Mouse (Mus musculus) common myeloid progenitor, adult 5-6 weeks (primary cell): ENCODE results near the gene Bcl7a. TPM values are rescaled to one million over a fixed set of nuclear protein-coding genes. Genes with fewer than 3 reads are reported as not detected.

ENCODE experiments used
- ATAC-seq: replicated peaks from 2 replicates; pipeline ENCODE4 v1.8.0; 2016; ENCODE audit warnings: low read depth, mild to moderate bottlenecking, moderate TSS enrichment, inconsistent platforms; ENCODE audit not compliant: poor library complexity, severe bottlenecking
- total RNA-seq: library from RNA; stranded (forward); fragments of 200-1000, 187-1606 nt; gene quantifications from 2 replicates; pipeline ENCODE4 v1.2.3, GENCODE M21; 2017

The Bcl7a gene
- total RNA-seq, 1 experiment from 2014 or later = 18.9 TPM

DNA sequence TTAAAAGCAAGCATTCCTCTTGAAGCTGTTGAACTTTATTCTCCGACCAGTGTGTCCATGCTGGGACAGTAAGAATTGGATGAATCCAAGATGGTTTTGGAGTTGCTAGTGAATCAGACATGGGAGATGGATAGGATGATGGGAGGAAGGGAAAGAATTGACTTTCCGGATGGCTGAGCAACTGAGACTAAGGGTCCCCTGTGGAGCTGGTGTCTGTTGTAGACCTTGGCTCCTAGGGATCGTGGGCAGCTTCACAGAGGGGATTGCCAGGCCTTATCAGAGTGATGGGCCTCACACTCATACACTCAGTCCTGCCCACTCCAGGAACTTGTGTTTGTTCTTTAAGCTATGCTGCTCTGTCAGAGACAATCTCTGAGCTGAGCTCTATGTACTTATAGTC is 64.5 kb downstream of the Bcl7a start:
- no peak for ATAC-seq

DNA sequence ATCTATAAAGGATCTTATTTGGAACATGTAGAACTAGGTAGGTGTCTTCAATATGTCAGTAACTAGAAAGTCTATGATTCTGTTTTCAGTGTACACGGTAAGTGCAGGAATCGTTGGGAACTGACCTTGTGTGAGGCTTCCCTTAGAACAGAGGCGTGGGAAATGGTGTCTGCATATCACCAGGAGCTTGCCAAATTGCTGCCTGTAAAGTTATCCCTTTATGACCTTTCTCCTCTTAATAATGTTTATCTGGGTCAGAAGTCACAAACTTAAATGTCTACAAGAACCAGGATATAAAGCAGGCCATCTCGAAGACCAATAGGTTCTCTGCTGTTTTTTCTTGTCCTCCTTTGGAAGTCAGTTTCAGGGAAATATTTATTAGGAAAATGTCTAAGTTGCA is 68.6 kb downstream of the Bcl7a start:
- no peak for ATAC-seq

DNA sequence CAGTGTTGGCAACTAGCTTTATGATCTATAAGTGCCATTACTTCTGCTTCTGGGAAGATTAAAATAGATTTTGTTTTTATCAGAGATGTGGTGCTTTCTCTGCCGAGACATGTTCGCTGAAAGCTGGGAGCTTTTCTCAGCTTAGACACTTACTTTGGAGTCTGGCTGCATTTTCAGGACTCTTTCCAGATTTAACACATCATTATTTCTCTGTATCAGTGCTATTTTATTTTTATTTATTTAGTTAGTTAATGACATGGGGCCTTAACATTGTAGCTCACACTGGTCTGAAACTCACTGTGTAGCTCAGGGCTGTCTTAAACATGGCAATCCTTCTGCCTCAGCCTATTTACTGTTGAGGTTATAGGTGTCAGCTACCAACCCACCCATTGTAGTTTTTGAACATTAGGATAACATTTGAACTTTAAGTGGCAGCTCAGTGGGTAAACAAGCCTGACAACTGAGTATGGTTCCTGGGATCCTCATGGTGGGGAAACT is 70.3 kb downstream of the Bcl7a start:
- no peak for ATAC-seq

DNA sequence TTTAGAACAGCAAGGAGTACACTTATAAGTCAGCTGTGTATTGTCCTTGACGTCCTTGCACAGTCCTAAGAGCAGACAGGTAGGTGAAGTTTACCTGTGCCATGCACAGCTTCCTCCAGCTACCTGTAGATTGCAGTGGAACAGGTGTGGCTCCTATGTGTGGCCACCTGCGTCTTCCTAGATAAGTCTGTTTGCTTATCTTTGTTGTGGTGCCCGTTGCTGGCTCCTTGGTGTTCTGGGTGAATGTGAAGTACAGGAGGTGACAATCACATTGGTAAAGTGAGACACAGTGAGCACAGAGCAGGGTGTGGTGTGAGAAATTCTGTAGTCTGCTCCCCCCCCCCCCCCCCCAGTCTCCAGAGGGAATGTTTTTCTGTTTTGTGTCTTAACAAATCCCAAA is 72.5 kb downstream of the Bcl7a start:
- no peak for ATAC-seq

DNA sequence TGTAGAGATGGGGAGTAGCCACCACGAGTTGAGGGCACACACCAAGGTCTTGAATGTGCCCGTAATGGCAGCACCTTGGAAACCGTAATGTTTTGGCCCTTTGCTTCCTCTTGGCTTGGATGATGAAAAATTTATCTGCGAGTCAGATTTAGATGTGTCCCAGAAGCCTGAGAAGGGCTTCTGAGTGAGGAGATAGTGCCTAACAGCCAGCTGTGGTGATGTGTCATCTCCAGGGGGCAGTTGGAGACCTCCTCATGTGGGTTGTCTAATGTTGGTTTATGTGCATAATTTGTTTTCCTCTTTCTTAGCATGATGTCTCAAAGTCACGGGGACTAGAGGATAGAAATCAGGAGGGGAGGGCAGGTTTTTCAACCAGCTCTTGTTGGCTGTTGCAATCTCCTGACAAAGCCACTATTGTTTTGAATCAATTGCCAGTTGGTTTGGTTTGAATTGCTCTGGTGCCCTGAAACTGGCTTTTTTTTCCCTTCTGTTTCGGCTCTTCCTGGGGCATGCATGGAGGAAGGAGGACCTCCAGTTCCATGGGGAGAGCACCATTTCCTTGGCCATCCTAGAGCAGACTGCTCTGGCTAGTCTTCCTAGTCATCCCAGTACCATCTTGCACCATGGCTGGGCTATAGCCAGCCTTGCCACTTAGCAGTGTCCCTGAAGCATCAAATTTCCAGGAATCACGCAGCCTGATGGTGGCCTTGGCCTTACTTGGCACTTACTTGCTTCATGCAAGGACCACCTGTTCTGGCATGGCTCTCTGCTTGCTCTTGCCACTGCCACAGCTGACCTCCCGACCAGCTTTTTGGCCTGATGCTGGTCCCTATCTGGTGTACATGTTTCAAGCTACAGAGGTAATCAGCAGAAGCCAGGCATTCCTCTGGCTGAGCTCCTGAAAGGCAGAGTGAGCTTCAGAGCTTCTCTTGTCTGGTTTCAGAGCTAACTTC is 73.2 kb downstream of the Bcl7a start:
- ATAC-seq = no peak

DNA sequence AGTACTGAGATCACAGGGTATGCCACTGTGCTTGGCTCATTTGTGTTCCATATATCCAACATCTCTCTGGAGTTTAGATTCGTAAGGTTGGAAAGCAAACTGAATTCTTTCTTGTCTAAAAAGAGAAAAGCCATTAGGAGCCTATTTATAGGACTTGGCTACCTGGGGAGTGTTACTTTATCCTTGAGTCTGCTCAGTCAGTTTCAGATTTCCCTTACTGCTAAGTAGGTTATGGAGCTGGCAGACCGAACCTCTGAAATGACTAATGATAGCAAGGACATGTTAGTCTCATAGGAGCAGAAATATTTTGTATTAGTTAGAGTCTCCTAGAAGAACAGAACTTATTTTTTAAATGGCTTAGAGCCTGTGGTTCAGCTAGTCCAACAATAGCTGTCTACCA is 80.3 kb downstream of the Bcl7a start:
- no peak for ATAC-seq

Other genes with a start within 250 kb of the Bcl7a start
- gene Rhof, start 211.1 kb upstream of the Bcl7a start, total RNA-seq = 3.4 TPM in 2 replicates
- 6.3 and 7.7 TPM in 2 replicates for gene Setd1b, start 201.6 kb upstream of the Bcl7a start, total RNA-seq
- gene Psmd9, start 174.4 kb upstream of the Bcl7a start, total RNA-seq = 27.1 and 44.4 TPM in 2 replicates
- not detected in 2 replicates for gene Hpd, start 161.1 kb upstream of the Bcl7a start, total RNA-seq
- not detected in 2 replicates for gene Wdr66, start 91.7 kb upstream of the Bcl7a start, total RNA-seq
- 9.1 and 13.9 TPM in 2 replicates for gene Mlxip, start 51.0 kb downstream of the Bcl7a start, total RNA-seq
- not detected in 2 replicates for gene Lrrc43, start 145.5 kb downstream of the Bcl7a start, total RNA-seq
- not detected in 2 replicates for gene Il31, start 145.7 kb downstream of the Bcl7a start, total RNA-seq
- gene B3gnt4, start 166.6 kb downstream of the Bcl7a start, total RNA-seq = 0.14 TPM in 1 of 2 replicates, not detected in the other
- gene Diablo, start 180.3 kb downstream of the Bcl7a start, total RNA-seq = 38.3 and 60.5 TPM in 2 replicates
- not detected in 2 replicates for gene Gm49027, start 181.7 kb downstream of the Bcl7a start, total RNA-seq
- gene Vps33a, start 229.2 kb downstream of the Bcl7a start, total RNA-seq = 20.5 and 22.8 TPM in 2 replicates